Mouse (Mus musculus) mouse embryonic stem cell (cell line): Measurements from ENCODE around the gene Dscaml1.

Experiments used
- in situ Hi-C, 2 experiments: fragments of 300-500 bp; cut with MboI; formaldehyde crosslinking; loops; 1 replicate in 1 of 2; 3 replicates in 1 of 2; pipeline ENCODE4 v1.14.3; 2019 to 2020; ENCODE audit warnings: low sequenced_read_pairs in 2 of 2, low pct_unique_long_range_greater_than_20kb in 1 of 2, mixed read lengths in 1 of 2; ENCODE audit not compliant: unreplicated experiment in 1 of 2

Gene Dscaml1

GRCm38 (mm10) chr9:45487179-45487801 lies 60.9 kb downstream of the Dscaml1 start:
- in situ Hi-C loops: no loop called here

- in situ Hi-C loops: no loop called here
Measured at GRCm38 (mm10) chr9:45490899-45491298, 64.5 kb downstream of the Dscaml1 start.

GRCm38 (mm10) chr9:45494889-45495288 lies 68.5 kb downstream of the Dscaml1 start:
- in situ Hi-C loops: no loop called here

- in situ Hi-C loops: no loop called here
Measured at GRCm38 (mm10) chr9:45496340-45496739, 69.9 kb downstream of the Dscaml1 start.

GRCm38 (mm10) chr9:45496944-45497343 lies 70.5 kb downstream of the Dscaml1 start:
- in situ Hi-C loops: no loop called here

- in situ Hi-C loops: no loop called here
Measured at GRCm38 (mm10) chr9:45499267-45499666, 72.8 kb downstream of the Dscaml1 start.

- in situ Hi-C loops: no loop called here
Measured at GRCm38 (mm10) chr9:45500071-45500595, 73.7 kb downstream of the Dscaml1 start.

- in situ Hi-C loops: no loop called here
Measured at GRCm38 (mm10) chr9:45501295-45501927, 75.0 kb downstream of the Dscaml1 start.

- in situ Hi-C loops: no loop called here
Measured at GRCm38 (mm10) chr9:45501963-45502641, 75.7 kb downstream of the Dscaml1 start.

GRCm38 (mm10) chr9:45504977-45505376 lies 78.5 kb downstream of the Dscaml1 start:
- in situ Hi-C loops: no loop called here

GRCm38 (mm10) chr9:45505487-45505939 lies 79.1 kb downstream of the Dscaml1 start:
- in situ Hi-C loops: no loop called here

- in situ Hi-C loops: no loop called here
Measured at GRCm38 (mm10) chr9:45507482-45507881, 81.1 kb downstream of the Dscaml1 start.

- in situ Hi-C loops: no loop called here
Measured at GRCm38 (mm10) chr9:45510806-45511546, 84.5 kb downstream of the Dscaml1 start.

- in situ Hi-C loops: no loop called here
Measured at GRCm38 (mm10) chr9:45517993-45518705, 91.7 kb downstream of the Dscaml1 start.

GRCm38 (mm10) chr9:45519841-45520240 lies 93.4 kb downstream of the Dscaml1 start:
- in situ Hi-C loops: no loop called here

GRCm38 (mm10) chr9:45522866-45523265 lies 96.4 kb downstream of the Dscaml1 start:
- in situ Hi-C loops: no loop called here

- in situ Hi-C loops: no loop called here
Measured at GRCm38 (mm10) chr9:45524505-45524904, 98.1 kb downstream of the Dscaml1 start.

- in situ Hi-C loops: no loop called here
Measured at GRCm38 (mm10) chr9:45533253-45533652, 106.8 kb downstream of the Dscaml1 start.
